Mouse (Mus musculus): ENCODE measurements around the gene Pds5b.
A peak's percentile ranks its signal among the peaks of the same experiment; 100 is the strongest.
"Not testable (repeated sequence)": the region's sequence is repeated elsewhere in the genome, so short reads cannot be mapped to it uniquely, and the experiment has no call there.

Gene Pds5b

DNA sequence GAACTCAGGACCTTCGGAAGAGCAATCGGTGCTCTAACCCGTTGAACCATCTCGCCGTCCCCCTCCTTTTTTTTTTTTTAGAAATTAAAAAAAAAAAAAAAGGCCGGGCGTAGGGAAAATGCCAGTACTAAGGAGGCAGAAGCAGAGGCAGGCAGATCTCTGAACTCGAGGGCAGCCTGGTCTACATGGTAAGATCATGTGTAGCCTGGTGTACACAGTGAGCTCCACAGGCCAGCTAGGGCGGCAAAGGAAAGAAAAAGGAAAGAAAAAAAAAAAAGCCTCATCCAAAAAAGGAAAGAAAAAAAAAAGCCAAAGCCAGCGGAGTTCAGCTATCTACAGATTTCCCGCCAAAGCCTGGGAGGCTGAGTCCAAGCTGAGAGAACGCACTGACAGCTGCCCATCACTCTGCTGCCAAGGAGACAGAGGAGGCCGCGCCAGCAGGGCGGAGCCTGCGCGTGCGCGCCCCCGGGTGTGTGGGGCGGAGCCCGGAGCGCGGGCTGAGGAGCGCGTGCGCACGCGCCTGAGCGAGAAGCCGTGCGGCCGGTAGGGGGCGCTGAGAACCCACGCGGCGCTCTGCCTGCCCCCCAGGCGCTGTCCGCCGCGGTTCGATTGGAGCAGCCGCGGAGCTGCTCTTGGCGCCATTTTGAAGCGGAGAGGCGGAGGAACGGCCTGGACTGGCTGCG lies at the start of gene Pds5b:
Gene Pds5b (plus strand): TSS at position 587 of the 683 bp plus-strand sequence.
- peak; percentile 94 for DNase-seq (ENCODE audit: low read depth, low spot score)

DNA sequence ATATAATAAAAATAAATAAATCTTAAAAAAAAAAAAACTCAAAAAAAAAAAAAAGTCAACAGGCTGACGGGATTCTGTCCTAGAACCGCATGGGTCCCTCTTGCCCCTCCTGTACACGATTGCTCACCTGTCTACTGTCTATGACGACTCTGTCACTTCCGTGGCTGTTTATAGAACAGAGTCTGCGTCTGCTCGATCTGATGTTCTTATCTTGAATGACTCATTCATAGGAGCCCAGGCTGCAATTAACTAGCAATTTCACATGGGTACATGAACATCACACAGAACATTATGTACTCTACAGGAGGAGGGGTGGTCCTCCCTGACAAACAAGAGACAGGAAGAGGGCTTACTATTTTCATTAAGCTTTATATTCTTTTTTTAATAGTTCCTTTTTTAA lies 48.0 kb upstream of the Pds5b start:
- no peak for DNase-seq (ENCODE audit: low read depth, low spot score)

- DNase-seq (ENCODE audit: low read depth, low spot score) = no peak
Observed at GRCm38 (mm10) chr5:150629272-150629671, 44.3 kb upstream of the Pds5b start.

GRCm38 (mm10) chr5:150629692-150630091 lies 43.8 kb upstream of the Pds5b start:
- DNase-seq (ENCODE audit: low read depth, low spot score) = no peak

DNA sequence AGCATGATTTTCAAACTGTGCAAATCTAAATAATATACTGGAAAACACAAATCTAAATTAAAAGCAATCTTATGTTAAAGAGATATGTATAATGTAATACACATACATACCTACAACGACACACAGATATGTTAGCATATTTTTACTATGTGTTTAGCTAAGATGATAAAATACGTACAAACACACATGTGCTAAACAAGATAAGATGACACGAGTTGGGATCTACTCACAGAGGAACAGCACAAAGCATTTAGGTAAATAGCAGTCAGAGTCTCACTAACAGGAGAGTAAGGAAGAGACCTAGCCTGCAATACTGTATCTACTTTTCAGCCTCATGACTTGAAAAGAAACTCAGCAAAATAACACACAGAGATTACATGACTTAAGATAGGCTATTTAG lies 32.1 kb upstream of the Pds5b start:
- DNase-seq (ENCODE audit: low read depth, low spot score) = no peak

DNA sequence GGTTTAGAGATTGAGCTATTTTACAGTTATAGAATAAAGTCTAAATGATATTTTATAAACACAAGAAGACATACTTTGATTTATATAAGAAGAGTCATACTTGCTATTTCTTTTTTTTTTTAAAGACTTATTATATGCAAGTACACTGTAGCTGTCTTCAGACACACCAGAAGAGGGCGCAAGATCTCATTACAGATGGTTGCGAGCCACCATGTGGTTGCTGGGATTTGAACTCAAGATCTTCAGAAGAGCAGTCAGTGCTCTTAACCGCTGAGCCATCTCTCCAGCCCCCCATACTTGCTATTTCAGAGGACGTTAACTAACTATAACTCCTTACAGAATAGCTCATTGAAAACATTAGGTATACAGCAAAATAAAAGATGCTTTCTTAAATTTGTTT lies 30.1 kb upstream of the Pds5b start:
- not testable (repeated sequence) for DNase-seq (ENCODE audit: low read depth, low spot score)

DNA sequence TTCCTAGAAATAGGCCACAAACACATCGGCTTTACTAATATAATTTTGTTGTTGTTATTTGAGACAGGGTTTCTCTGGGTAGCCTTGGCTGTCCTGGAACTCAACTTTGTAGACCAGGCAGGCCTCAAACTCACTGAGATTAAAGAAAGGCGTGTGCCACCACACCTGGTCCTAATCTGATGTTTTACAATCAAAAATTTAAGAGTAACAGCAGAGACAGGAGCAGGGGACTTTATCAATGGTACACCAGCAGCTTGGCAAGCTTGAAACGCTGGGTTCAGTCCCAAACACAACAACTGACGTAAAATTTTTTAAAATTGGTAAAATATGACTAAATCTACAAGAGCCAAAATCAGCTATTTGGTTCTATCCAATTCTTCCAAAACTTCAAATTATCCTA lies 28.6 kb upstream of the Pds5b start:
- DNase-seq (ENCODE audit: low read depth, low spot score) = no peak

DNA sequence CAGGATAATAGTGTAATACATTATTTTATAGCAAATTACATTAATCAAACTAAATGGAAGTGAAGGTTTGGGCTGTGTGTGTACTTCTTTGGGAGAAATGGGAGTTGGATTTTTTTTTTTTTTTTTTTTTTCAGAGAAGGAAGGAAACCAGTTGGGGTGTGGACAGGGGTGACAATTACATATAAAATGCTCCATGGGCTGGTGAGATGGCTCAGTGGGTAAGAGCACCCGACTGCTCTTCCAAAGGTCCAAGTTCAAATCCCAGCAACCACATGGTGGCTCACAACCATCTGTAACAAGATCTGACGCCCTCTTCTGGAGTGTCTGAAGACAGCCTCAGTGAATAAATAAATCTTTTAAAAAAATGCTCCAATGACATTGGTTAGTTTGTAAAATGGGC lies 21.0 kb upstream of the Pds5b start:
- no peak for DNase-seq (ENCODE audit: low read depth, low spot score)

DNA sequence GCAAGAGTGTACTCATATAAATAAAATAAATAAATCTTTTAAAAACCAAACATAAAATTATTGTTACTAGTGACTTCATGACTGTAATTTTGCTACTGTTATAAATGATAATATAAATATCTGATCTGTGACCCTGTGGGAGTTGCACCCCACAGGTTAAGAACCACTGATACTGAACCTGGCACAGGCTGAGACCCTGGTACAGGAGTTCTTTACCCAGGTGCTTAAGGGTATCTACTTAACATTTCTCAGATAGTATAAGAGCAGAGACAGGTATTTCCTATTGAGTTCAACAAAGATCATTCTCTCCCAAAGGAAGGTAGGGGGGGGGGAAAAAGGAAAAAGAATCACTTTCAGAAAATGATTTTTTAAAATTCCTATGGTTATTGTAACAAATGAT lies 19.0 kb upstream of the Pds5b start:
- DNase-seq (ENCODE audit: low read depth, low spot score) = no peak

DNA sequence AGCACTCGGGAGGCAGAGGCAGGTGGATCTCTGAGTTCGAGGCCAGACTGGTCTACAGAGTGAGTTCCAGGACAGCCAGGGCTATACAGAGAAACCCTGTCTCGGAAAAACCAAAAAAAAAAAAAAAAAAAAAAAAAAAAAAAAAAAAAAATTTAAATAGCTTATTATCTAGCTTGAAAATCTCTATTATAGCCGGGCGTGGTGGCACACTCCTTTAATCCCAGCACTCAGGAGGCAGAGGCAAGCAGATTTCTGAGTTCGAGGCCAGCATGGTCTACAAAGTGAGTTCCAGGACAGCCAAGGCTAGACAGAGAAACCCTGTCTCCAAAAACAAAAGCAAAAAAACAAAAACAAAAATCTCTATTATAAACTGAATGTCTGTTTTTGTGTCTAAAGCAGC lies 14.1 kb upstream of the Pds5b start:
- DNase-seq (ENCODE audit: low read depth, low spot score) = not testable (repeated sequence)

DNA sequence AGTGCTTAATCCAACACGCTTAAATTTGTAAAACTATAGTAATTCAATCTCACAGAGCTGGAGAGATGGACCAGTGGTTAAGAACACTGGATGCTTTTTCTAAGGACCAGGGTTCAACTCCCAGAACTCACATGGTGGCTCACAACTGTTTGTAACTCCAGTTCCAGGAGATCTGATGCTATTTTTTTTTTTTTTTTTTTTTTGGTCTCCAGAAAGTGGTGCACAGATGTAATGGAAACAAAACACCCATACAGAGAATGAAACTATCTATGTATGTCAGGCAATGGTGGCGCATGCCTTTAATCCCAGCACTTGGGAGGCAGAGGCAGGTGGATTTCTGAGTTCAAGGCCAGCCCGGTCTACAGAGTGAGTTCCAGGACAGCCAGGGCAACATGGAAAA lies 13.2 kb upstream of the Pds5b start:
- not testable (repeated sequence) for DNase-seq (ENCODE audit: low read depth, low spot score)

GRCm38 (mm10) chr5:150663926-150664325 lies 9.6 kb upstream of the Pds5b start:
- DNase-seq (ENCODE audit: low read depth, low spot score) = not testable (repeated sequence)

- DNase-seq (ENCODE audit: low read depth, low spot score) = no peak
Observed at GRCm38 (mm10) chr5:150664794-150665131, 8.8 kb upstream of the Pds5b start.

DNA sequence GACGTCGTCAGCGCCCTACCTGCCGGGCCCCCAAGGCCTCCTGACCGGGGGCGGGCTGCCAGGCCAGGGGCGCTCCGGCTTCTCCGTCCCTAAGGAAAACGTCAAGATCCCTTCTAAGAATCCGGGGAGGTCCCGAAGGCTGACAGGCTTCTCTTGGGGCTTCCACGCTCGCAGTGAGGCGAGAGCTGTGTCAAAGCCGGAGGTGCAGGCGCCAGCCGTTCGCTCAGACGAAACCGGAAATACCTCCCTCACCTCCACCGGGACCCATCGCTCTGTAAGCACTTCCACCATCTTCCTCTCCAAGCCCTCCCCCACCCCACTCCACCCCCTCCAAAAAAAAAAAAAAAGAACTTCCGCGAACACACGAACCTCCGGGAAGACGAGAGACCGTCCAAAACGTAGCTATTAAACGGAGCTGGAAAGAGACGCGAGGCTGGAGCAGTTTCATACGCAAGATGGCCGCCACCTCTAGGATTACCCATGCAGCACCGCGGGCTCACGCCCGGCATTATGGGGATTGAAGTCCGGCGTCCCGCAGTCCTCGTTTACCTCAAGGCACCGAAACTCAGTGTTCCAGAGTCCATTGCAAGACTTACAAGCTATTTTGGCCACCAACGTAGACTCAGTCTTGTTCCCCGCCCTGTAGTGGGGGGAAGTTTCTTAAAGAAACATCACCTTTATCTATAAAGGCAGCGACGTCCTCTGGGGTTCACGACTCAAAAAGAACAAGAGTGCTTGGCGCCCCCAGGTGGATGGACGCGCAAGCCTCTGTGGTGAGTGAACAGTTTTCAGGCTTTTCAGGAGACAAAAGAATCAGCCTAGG lies 8.2 kb upstream of the Pds5b start:
- DNase-seq (ENCODE audit: low read depth, low spot score) = peak; percentile 100

GRCm38 (mm10) chr5:150666133-150666739 lies 7.3 kb upstream of the Pds5b start, which contains the start of gene N4bp2l2:
N4bp2l2 (minus strand) TSS chr5:150666183.
- not testable (repeated sequence) for DNase-seq (ENCODE audit: low read depth, low spot score)

GRCm38 (mm10) chr5:150668731-150669130 lies 4.8 kb upstream of the Pds5b start:
- DNase-seq (ENCODE audit: low read depth, low spot score) = no peak

DNA sequence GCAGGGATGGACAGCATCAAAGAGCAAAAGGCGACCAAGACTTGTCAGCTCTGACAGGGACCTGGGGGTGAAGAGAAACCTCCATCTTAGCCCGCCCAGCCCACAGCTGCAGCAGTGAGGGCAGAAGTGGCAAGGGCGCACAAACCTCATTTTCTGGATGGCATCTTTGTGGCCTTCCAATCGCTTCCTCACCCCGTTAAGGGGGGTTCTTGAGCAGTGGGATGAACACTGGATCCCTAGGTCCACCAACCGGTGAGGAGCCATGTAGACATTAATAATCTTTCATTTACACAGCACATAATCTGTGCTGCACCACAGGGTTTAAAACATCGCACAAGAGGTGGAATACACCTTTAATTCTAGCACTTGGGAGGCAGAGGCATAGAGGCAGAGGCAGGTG lies 1.2 kb upstream of the Pds5b start:
- no peak for DNase-seq (ENCODE audit: low read depth, low spot score)

GRCm38 (mm10) chr5:150673880-150674621 lies 512 bp downstream of the Pds5b start:
- peak; percentile 52 for DNase-seq (ENCODE audit: low read depth, low spot score)

GRCm38 (mm10) chr5:150674866-150675265 lies 1.3 kb downstream of the Pds5b start:
- DNase-seq (ENCODE audit: low read depth, low spot score) = peak; percentile 52

GRCm38 (mm10) chr5:150682862-150683261 lies 9.3 kb downstream of the Pds5b start:
- DNase-seq (ENCODE audit: low read depth, low spot score) = not testable (repeated sequence)

GRCm38 (mm10) chr5:150690685-150691084 lies 17.1 kb downstream of the Pds5b start:
- peak; percentile 48 for DNase-seq (ENCODE audit: low read depth, low spot score)

- no peak for DNase-seq (ENCODE audit: low read depth, low spot score)
Observed at GRCm38 (mm10) chr5:150693277-150693676, 19.7 kb downstream of the Pds5b start.

Measured in 3T3-L1 (cell line).